Mouse (Mus musculus) MEL (cell line): ENCODE measurements around the gene Fam209. TPM values are rescaled to one million over a fixed set of nuclear protein-coding genes. Genes with fewer than 3 reads are reported as not detected.

Experiments
- DNase-seq: peaks from one replicate; pipeline ENCODE4 v3.0.0; 2011; ENCODE audit warnings: low read depth, low spot score
- H3K27ac ChIP-seq: 2 replicates; pipeline ENCODE4 v1.5.1; 2012; ENCODE audit warnings: low read depth, mild to moderate bottlenecking, control low read depth, low read length, moderate library complexity; ENCODE audit not compliant: control insufficient read depth
- H3K27me3 ChIP-seq, 2 experiments: fragments of 150-350 bp in 1 of 2; sonication (generic) in 1 of 2; 2 replicates each; pipeline ENCODE4 v1.6.1; 2012; ENCODE audit warnings: low read length in 2 of 2, mild to moderate bottlenecking in 2 of 2, improper control_type of control experiment in 1 of 2, moderate library complexity in 1 of 2; ENCODE audit not compliant: insufficient read depth in 2 of 2, control insufficient read depth in 1 of 2
- H3K36me3 ChIP-seq, 2 experiments: 2 replicates each; pipeline ENCODE4 v1.6.1; 2012 to 2014; ENCODE audit warnings: low read length in 2 of 2, improper control_type of control experiment in 1 of 2, inconsistent platforms in 1 of 2, mild to moderate bottlenecking in 1 of 2; ENCODE audit not compliant: insufficient read depth in 2 of 2, control insufficient read depth in 1 of 2
- H3K4me1 ChIP-seq, 2 experiments: fragments of 150-350 bp in 1 of 2; sonication (generic) in 1 of 2; 2 replicates each; pipeline ENCODE4 v1.6.1; 2012; ENCODE audit warnings: low read length in 2 of 2, improper control_type of control experiment in 1 of 2, mild to moderate bottlenecking in 1 of 2; ENCODE audit not compliant: insufficient read depth in 2 of 2, control insufficient read depth in 1 of 2
- H3K4me3 ChIP-seq, 2 experiments: fragments of 150-350 bp in 1 of 2; sonication (generic) in 1 of 2; 2 replicates each; pipeline ENCODE4 v1.5.1; 2012; ENCODE audit warnings: low read depth in 2 of 2, low read length in 2 of 2, mild to moderate bottlenecking in 2 of 2, moderate library complexity in 2 of 2, control low read depth in 1 of 2, improper control_type of control experiment in 1 of 2; ENCODE audit not compliant: control insufficient read depth in 1 of 2, insufficient read depth in 1 of 2
- H3K79me2 ChIP-seq: 2 replicates; pipeline ENCODE4 v1.6.1; 2012; ENCODE audit warnings: mild to moderate bottlenecking, low read length, moderate library complexity; ENCODE audit not compliant: control insufficient read depth, poor library complexity, insufficient read depth
- H3K9ac ChIP-seq: 2 replicates; pipeline ENCODE4 v1.6.1; 2012; ENCODE audit warnings: low read depth, mild to moderate bottlenecking, control low read depth, low read length, moderate library complexity; ENCODE audit not compliant: control insufficient read depth, poor library complexity, severe bottlenecking
- H3K9me3 ChIP-seq: fragments of 150-350 bp; sonication (generic); replicated peaks from 2 replicates; pipeline ENCODE4 v1.6.1; 2012; ENCODE audit warnings: mild to moderate bottlenecking, low read length, improper control_type of control experiment, moderate library complexity; ENCODE audit not compliant: insufficient read depth
- CHD1 ChIP-seq: IDR thresholded peaks from 2 replicates; pipeline ENCODE4 v1.6.1; 2012; ENCODE audit warnings: low read depth, mild to moderate bottlenecking, inconsistent platforms, low read length, improper control_type of control experiment
- CHD2 ChIP-seq: IDR thresholded peaks from 2 replicates; pipeline ENCODE4 v1.6.1; 2011; ENCODE audit warnings: low read length, improper control_type of control experiment
- EP300 ChIP-seq, 2 experiments: IDR thresholded peaks; 2 replicates each; pipeline ENCODE4 v1.6.1; 2011; ENCODE audit warnings: improper control_type of control experiment in 2 of 2, low read length in 2 of 2, low read depth in 1 of 2, mild to moderate bottlenecking in 1 of 2
- GABPA ChIP-seq: IDR thresholded peaks from 2 replicates; pipeline ENCODE4 v1.6.1; 2012; ENCODE audit warnings: low read depth, mild to moderate bottlenecking, inconsistent platforms, low read length, improper control_type of control experiment, moderate library complexity
- GATA1 ChIP-seq: IDR thresholded peaks from 2 replicates; pipeline ENCODE4 v1.6.1; 2011; ENCODE audit warnings: low read depth, low read length, improper control_type of control experiment
- MAFK ChIP-seq: IDR thresholded peaks from 2 replicates; pipeline ENCODE4 v1.6.1; 2011; ENCODE audit warnings: low read depth, mild to moderate bottlenecking, low read length, improper control_type of control experiment, borderline replicate concordance
- MAZ ChIP-seq: IDR thresholded peaks from 2 replicates; pipeline ENCODE4 v1.6.1; 2012; ENCODE audit warnings: low read depth, mild to moderate bottlenecking, inconsistent platforms, low read length, improper control_type of control experiment
- MXI1 ChIP-seq: IDR thresholded peaks from 2 replicates; pipeline ENCODE4 v1.6.1; 2011; ENCODE audit warnings: mild to moderate bottlenecking, low read depth, low read length, improper control_type of control experiment
- MYB ChIP-seq: IDR thresholded peaks from 2 replicates; pipeline ENCODE4 v1.6.1; 2011; ENCODE audit warnings: mild to moderate bottlenecking, low read depth, low read length, improper control_type of control experiment
- MYC ChIP-seq: IDR thresholded peaks from 2 replicates; pipeline ENCODE4 v1.6.1; 2011; ENCODE audit warnings: low read depth, mild to moderate bottlenecking, low read length, improper control_type of control experiment, moderate library complexity
- NELFE ChIP-seq: IDR thresholded peaks from 2 replicates; pipeline ENCODE4 v1.6.1; 2011; ENCODE audit warnings: low read depth, low read length, improper control_type of control experiment
- POLR2A ChIP-seq, 2 experiments: IDR thresholded peaks; 2 replicates each; pipeline ENCODE4 v1.6.1; 2011 to 2012; ENCODE audit warnings: low read length in 2 of 2, mild to moderate bottlenecking in 2 of 2, control low read depth in 1 of 2, improper control_type of control experiment in 1 of 2, low read depth in 1 of 2, moderate library complexity in 1 of 2; ENCODE audit not compliant: control insufficient read depth in 1 of 2, insufficient read depth in 1 of 2, poor library complexity in 1 of 2
- POLR2AphosphoS2 ChIP-seq: IDR thresholded peaks from 2 replicates; pipeline ENCODE4 v1.6.1; 2011; ENCODE audit warnings: low read length, improper control_type of control experiment
- RAD21 ChIP-seq: IDR thresholded peaks from 2 replicates; pipeline ENCODE4 v1.6.1; 2011; ENCODE audit warnings: mild to moderate bottlenecking, low read depth, low read length, improper control_type of control experiment
- SIN3A ChIP-seq: IDR thresholded peaks from 2 replicates; pipeline ENCODE4 v1.6.1; 2012; ENCODE audit warnings: low read length, improper control_type of control experiment, inconsistent platforms
- SMC3 ChIP-seq: IDR thresholded peaks from 2 replicates; pipeline ENCODE4 v1.6.1; 2011; ENCODE audit warnings: low read depth, low read length, improper control_type of control experiment
- TCF12 ChIP-seq: IDR thresholded peaks from 2 replicates; pipeline ENCODE4 v1.6.1; 2014; ENCODE audit warnings: low read depth, mild to moderate bottlenecking, inconsistent platforms, low read length, improper control_type of control experiment, moderate library complexity
- USF1 ChIP-seq: IDR thresholded peaks from 2 replicates; pipeline ENCODE4 v1.6.1; 2014; ENCODE audit warnings: low read depth, mild to moderate bottlenecking, inconsistent platforms, low read length, improper control_type of control experiment, moderate library complexity
- ZC3H11A ChIP-seq: IDR thresholded peaks from 2 replicates; pipeline ENCODE4 v1.6.1; 2012; ENCODE audit warnings: low read depth, mild to moderate bottlenecking, inconsistent platforms, low read length, improper control_type of control experiment
- polyA plus RNA-seq, 2 experiments: library from polyadenylated mRNA; stranded (reverse) in 1 of 2; unstranded in 1 of 2; fragments of >175 nt in 1 of 2; fragments of >200 nt in 1 of 2; gene quantifications; 2 replicates each; pipeline versions ENCODE4 v1.2.1 to v1.2.4; 2012; ENCODE audit warnings: low replicate concordance in 2 of 2, low read depth in 1 of 2; ENCODE audit not compliant: insufficient read length in 2 of 2, insufficient read depth in 1 of 2, missing spikeins in 1 of 2
- total RNA-seq: library from RNA; depleted of rRNA; stranded (reverse); fragments of 300-350 nt; gene quantifications from 2 replicates; pipeline ENCODE4 v1.2.3, GENCODE M21; 2012

Gene Fam209
- total and polyA plus RNA-seq, 3 experiments: 0.31 to 0.65 TPM; not detected in 1

- no peak for DNase-seq
- Histone ChIP-seq H3K4me1 (no peaks in the 10 kb centered on the region), H3K27ac (no peak overlapping the region), H3K79me2 (no peaks in the 10 kb centered on the region), H3K9ac (no peak overlapping the region), H3K4me3 (no peak overlapping the region), H3K9me3 (no peaks in the 10 kb centered on the region), H3K36me3 (no peaks in the 10 kb centered on the region; a peak in 1 of 4 replicates), H3K27me3 (no peaks in the 10 kb centered on the region)
- no peak for TF ChIP-seq CHD1
- no peak for TF ChIP-seq MYC
- TF ChIP-seq MYB: no peak
- TF ChIP-seq NELFE: no peak
- TF ChIP-seq POLR2A (IDR thresholded peaks at IDR 0.05; ENCODE audit: control insufficient read depth in 1 of 2, insufficient read depth in 1 of 2, low read depth in 1 of 2, low read length in 2 of 2, poor library complexity in 1 of 2): no peak
- no peak for TF ChIP-seq GATA1
- no peak for TF ChIP-seq CHD2
Measured at GRCm38 (mm10) chr2:172452031-172452430, 20.3 kb upstream of the Fam209 start.

GRCm38 (mm10) chr2:172452458-172452857 is 19.9 kb upstream of the Fam209 start:
- Histone ChIP-seq H3K36me3 (no peaks in the 10 kb centered on the region; a peak in 1 of 4 replicates), H3K79me2 (no peaks in the 10 kb centered on the region), H3K27me3 (no peaks in the 10 kb centered on the region), H3K4me3 (no peak overlapping the region), H3K27ac (no peak overlapping the region), H3K9ac (no peak overlapping the region), H3K9me3 (no peaks in the 10 kb centered on the region), H3K4me1 (no peaks in the 10 kb centered on the region)
- no peak for TF ChIP-seq ZC3H11A
- no peak for DNase-seq

- no peaks in the 10 kb centered on the region for H3K9me3 ChIP-seq
- H3K4me3 ChIP-seq: no peak within 1 kb of the TSS
- H3K27me3 ChIP-seq: no peaks in the 10 kb centered on the region
- no peak for DNase-seq
- TF ChIP-seq CHD1 (no peak), RAD21 (no peak), EP300 (IDR thresholded peaks at IDR 0.05; ENCODE audit: low read depth in 1 of 2, low read length in 2 of 2) (no peak), MXI1 (no peak), TCF12 (no peak), MAZ (no peak), USF1 (no peak), MAFK (no peak), SMC3 (no peak), SIN3A (no peak), GABPA (no peak), POLR2AphosphoS2 (no peak)
- H3K4me1 ChIP-seq: no peaks in the 10 kb centered on the region
- no peak within 1 kb of the TSS for H3K9ac ChIP-seq
- H3K27ac ChIP-seq: no peak within 1 kb of the TSS
- H3K36me3 ChIP-seq: no peaks in the 10 kb centered on the region
- no peaks in the 10 kb centered on the region for H3K79me2 ChIP-seq
Measured at GRCm38 (mm10) chr2:172458496-172458895, 13.8 kb upstream of the Fam209 start, which contains the start of gene Gcnt7. Gene Gcnt7, minus strand, starts transcription at chr2:172458596.
